Mouse (Mus musculus) brain, embryonic 18.5 days (tissue): Measurements from ENCODE around the gene Tep1.
"Not testable (repeated sequence)": the region's sequence is repeated elsewhere in the genome, so short reads cannot be mapped to it uniquely, and the experiment has no call there.

Experiments used
- DNase-seq: peaks from one replicate; pipeline ENCODE4 v3.0.0-alpha.2; 2012; ENCODE audit warnings: low read depth, low spot score

Tep1 gene

GRCm38 (mm10) chr14:50869889-50870804 is at the start of gene Tep1:
Gene Tep1 (minus strand): TSS chr14:50870560.
- DNase-seq, result peak; percentile 12

- no peak for DNase-seq
Observed at GRCm38 (mm10) chr14:50911356-50911755, 41.0 kb upstream of the Tep1 start.

- DNase-seq, result no peak
Observed at GRCm38 (mm10) chr14:50908126-50908525, 37.8 kb upstream of the Tep1 start.

DNA sequence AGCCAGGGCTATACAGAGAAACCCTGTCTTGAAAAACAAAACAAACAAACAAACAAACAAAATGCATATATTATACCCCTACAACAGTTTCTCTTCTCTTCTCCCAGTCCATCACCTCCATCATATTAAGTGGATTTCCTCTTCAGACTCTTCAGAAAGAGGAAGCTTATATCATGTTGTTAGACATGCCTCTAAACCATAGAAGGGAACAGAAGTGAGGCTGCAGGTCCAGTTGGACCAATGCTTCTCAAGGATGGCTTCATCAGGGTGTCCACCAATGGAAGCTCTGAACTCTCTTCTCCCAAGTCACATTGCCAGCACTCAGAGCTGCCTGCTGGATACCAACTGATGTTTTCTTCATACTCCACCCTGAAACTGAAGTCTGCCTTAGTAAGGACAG is 35.0 kb upstream of the Tep1 start:
- not testable (repeated sequence) for DNase-seq

DNA sequence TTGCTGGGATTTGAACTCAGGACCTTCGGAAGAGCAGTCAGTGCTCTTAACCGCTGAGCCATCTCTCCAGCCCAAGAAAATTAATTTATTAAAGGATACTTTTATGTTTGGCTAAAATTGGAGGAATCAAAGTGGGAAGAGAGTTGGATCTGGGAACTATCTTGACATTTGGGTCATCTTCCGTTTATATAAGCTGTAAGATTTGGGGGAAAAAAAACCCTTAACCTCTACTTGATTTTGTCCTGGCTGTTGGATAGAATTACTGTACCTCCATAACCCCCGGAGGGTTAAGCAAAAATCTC is 34.4 kb upstream of the Tep1 start:
- no peak for DNase-seq

GRCm38 (mm10) chr14:50903973-50904827 is 33.8 kb upstream of the Tep1 start:
- DNase-seq, result peak; percentile 24

GRCm38 (mm10) chr14:50897992-50898391 is 27.6 kb upstream of the Tep1 start:
- not testable (repeated sequence) for DNase-seq

- DNase-seq, result no peak
Observed at GRCm38 (mm10) chr14:50897374-50897765, 27.0 kb upstream of the Tep1 start, which contains the start of gene Klhl33. Gene Klhl33 (minus strand): TSS chr14:50897507.

GRCm38 (mm10) chr14:50896747-50897373 is 26.5 kb upstream of the Tep1 start:
- DNase-seq, result no peak

DNA sequence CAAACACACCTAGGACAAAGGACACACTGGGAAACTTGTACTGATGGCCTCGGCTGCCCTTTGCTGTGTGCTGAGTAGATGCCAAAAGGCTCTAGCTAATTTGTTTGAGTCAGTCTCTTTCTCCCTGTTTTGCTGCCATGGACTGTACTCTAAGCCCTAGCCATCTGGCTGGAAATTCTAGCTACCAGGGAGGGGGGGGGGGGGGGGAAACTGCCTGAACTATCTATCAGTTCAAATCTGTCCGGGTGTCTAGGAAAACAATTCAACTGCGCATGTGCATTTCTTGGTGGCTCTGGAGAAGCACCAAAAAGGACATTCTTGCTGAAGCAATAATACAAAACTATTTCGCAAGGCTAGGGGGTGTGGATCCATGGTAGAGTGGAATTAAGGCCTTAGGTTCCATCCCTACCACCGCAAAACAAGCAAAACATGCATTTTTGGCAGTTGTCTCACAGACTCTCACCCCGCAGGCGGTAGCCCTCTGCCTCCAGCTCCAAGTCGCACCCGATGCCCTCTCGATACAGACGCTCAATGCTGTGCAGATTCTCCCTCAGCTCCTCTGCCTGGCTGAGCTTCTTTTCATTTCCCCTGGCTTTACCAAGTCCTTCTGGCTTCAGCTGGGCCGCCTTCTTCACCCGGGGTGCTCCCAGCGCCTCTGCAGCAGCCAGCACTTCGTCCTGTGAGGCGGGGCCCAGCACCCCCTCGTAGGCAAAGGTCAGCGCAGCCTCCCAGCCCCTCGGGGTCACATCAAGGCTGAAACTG is 25.8 kb upstream of the Tep1 start:
- no peak for DNase-seq

DNA sequence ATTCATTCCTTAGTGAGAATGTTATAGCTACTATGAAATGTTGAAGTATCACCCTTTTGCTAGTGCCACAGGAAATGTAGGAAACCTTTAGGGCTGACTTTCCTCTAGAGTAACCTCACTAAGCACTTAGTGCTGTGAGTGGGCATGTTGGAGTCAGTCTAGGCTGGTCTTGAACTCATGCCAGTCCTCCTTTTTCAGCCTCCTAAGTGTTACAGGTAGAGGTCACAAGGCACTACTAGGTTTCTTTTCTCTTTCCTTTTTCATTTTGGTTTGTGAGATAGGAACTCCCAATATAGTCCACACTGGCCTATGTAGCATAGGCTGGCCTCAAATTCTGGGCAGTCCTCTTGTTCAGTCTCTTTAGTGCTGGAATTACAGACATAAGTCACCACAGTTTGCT is 25.0 kb upstream of the Tep1 start:
- no peak for DNase-seq

GRCm38 (mm10) chr14:50892541-50893459 is 22.4 kb upstream of the Tep1 start:
- DNase-seq, result no peak

DNA sequence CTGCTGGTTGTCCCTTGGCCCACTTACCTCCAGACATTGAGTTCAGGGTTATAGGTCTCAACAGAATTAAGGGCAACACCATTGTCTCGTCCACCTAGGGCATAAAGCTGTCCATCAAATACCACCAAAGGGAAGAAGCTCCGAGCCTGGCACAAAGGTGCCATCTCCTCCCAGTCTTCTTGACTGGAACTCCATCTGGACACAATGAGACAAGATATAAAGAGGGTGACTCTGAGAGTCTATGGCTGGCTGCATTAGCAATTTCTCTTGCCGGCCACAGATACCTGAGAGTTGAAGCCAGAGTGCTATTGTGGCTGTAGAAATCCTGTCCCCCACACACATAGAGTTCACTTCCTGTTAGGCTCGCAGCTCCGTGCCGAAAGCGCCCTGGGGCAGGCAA is 21.7 kb upstream of the Tep1 start:
- DNase-seq, result no peak

DNA sequence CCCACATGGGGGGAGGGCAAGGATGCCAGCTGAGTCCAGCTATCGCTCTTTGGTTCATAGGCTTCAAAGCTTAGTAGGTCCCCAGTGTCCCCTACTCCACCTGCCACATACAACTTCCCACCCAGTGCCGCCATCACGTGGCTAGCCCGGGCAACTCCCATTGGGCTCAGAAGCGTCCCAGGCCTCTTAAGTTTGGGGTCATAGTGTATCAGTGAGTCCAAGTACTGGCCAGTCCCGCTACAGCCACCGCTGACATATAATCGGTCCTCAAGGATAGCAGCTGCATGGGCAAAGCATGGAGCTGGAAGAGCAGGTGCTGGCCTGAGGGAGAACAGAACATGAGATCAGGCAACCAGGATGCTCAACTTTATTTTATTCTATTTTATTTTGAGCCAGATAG is 21.3 kb upstream of the Tep1 start:
- no peak for DNase-seq

DNA sequence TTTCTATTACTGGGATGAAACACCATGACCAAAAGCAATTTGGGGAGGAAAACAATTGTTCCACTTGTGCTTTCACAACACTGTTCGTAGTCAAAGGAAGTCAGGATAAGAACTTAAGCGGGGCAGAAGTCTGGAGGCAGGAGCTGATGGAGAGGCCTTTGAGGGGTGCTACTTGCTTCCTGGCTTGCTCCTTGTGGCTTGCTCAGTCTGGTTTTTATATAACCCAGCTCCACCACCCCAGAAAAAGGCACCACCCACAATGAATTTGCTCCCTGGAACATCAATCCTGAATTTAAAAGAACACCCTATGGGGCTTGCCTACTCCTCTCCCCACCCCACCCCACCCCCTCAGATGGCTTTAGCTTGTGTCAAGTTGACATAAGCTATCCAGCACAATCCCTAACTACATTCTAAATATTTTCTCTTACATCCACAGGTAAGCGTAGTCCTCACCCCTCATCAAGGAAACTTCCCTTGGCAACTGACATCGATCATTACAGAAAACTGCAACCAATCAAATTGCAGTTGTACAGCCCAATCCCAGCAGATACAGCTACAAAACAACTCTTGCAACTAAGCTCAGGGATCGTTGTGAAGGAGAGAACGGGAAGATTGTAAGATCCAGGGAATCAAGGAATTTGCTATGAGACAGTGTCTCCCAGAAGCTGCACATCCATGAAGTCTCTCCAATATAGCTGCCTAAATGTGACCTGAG is 6.0 kb upstream of the Tep1 start:
- DNase-seq, result no peak

GRCm38 (mm10) chr14:50875591-50876230 is 5.4 kb upstream of the Tep1 start:
- no peak for DNase-seq

DNA sequence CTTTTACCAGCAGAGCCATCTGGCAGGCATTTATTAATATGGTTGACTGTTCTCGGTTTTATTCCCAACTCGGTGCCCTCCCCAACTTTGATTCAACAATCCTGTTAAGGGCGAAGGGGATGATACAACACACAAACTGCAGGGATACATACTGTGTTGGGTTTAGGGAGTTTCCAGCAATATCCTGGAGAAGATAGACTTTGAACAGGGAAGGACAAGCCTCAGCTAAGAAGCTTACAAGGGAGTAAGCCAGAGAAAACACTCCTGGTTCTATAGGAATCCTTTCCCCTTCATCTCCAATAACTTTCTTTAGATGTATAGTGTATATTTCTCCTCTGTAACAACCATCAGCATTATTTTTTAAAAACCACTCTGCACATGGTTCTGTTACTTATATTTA is 4.8 kb upstream of the Tep1 start:
- DNase-seq, result no peak

DNA sequence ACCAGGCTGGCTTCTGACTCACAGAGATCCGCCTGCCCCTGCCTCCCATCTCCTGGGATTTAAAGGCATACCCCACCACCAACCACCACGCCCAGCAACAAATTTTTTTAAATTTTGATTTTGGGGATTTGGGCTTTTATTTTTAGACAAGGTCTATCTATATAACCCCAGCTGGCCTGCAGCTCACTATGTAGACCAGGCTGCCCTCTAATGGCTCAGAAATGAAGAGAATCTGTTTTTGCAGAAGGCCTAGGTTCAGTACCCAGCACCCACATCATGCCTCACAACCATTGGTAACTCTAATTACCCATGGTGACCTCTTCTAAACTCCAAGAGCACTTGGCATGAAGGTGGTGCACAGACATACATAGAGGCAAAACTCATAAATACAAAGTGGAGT is 924 bp upstream of the Tep1 start:
- DNase-seq, result no peak

DNA sequence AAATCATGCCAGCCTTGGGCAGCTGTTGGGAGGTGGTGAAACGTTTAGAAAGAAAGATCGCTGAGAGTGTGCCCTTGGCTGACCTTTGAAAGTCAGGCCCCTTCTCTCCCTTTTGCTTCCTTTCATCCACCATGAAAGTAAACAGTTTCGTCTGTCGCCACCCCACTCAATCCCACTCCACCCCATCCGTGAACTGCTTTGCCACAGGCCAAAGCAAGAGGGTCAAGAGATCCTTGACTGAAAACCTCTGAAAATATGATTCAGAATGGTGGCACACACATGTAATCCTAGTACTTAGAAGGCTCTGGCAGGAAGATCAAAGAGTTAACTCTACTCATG is 414 bp upstream of the Tep1 start:
- no peak for DNase-seq
